Mouse (Mus musculus): ENCODE results near the gene Gfod1. TPM values are rescaled to one million over a fixed set of nuclear protein-coding genes. Genes with fewer than 3 reads are reported as not detected.

Gene Gfod1
- total RNA-seq, 1 experiment from 2014 or later: 8.6 TPM

DNA sequence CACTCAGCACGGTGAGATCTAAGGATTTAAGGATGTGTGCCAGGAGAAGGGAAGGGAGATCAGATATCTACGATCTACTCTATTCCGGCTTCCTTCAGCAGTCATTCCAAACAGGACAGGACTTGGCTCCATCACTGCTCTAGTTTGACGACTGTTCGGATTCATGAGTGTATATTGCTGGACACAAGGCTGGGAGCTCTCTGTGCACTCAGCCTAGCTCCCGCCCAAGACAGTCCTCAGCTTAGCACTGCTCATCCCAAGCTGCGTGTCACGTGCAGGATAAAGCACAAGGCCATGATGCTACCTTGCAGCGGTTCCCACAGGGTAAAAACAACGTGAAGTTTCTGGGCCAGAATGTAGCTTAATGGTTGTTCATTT lies 33.8 kb downstream of the Gfod1 start:
- no peak for ATAC-seq (replicated peaks in 1 of 2; ENCODE audit: insufficient read depth in 1 of 2, low FRiP score in 2 of 2, low TSS enrichment in 1 of 2, low read depth in 1 of 2, poor library complexity in 2 of 2, severe bottlenecking in 2 of 2)

DNA sequence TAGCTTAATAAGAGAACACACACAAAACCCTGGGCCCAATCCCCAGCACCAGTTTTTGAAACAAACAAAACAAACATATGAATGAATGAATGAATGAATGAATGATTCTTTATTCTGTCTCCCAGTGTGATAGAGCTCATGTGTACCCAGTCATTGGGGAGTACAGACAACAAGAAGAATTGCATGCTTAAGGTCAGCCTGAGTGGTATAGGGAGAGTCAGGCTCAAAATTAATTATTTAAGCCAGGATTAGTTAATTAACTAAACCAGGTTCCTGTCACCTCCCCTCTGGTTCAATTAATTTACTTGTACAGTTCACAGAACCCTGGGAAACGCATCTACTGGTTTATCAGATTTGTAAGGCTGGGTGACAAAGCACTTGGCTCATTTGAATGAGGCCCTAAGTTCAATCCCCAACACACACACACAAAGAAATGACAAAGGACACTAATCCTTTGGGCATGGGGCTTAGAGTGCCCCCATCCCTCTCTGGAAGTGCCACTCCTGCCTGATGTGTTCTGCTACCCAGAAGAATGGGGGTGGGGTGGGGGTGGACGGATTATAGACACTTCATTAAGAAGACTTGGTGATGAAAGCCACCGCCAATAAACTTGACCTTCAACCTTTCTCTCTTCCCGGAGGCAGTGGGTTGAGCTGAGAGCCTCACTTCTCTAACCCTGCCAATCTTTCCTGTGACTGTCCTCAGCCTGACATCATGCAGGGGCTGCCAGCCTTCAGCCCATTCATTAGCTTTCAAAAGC lies 34.3 kb downstream of the Gfod1 start:
- no peak for ATAC-seq (replicated peaks in 1 of 2; ENCODE audit: insufficient read depth in 1 of 2, low FRiP score in 2 of 2, low TSS enrichment in 1 of 2, low read depth in 1 of 2, poor library complexity in 2 of 2, severe bottlenecking in 2 of 2)

DNA sequence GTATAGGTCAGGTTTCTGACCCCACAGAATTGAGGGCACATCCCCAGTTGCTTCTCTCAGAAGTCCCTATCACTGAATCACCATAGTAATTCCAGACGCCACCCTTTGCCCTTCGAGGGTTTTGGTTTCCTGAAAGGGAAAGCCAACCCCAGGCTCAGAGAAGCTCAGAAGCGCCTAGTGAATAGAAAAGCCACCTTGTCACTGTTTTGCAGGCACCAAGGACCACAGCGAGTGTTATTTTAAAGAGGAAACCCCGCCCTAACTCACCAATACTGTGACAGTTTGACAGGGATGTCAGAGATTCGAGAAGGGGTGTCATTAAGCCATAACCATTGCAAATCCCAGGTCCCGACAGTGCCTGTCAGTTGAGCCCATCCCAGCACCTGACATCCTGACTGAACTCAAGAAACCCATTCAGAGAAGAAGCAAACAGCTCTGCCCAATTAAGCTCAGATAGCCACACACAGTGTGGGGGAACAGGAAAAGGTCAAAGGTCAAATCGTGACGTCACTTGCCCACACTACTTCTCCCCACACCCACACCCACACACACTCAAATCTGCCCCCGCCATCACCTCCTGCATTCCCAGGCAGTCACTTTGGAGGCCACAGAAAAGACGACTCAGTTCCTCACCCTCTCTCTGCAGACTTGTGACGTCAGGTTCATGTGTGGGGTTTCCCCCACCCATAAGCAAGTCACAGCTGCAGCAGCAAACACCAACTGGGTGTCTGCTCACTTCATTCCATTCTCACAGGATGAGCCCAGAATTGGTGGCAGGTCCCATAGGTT lies 35.2 kb downstream of the Gfod1 start:
- peak; percentile 51 to 63 for ATAC-seq (replicated peaks in 1 of 2; ENCODE audit: insufficient read depth in 1 of 2, low FRiP score in 2 of 2, low TSS enrichment in 1 of 2, low read depth in 1 of 2, poor library complexity in 2 of 2, severe bottlenecking in 2 of 2)

DNA sequence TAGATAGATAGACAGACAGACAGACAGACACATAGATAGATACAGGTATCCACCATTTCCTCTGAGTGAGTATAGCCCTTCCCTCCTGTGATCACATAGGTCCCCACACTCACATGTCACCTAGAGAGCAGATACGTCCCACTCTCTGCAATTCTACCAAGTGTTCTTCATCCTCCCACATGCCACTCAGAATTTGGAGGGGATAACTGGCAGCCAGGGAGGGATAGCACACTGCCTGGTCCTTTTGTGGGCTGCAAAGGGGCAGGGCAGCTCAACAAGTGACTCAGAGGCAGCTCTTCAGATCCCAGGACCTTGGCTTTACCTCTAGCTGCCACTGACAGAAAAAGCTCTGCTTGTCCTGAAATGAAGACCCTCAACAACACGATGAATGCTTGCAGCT lies 36.1 kb downstream of the Gfod1 start:
- no peak for ATAC-seq (replicated peaks in 1 of 2; ENCODE audit: insufficient read depth in 1 of 2, low FRiP score in 2 of 2, low TSS enrichment in 1 of 2, low read depth in 1 of 2, poor library complexity in 2 of 2, severe bottlenecking in 2 of 2)

DNA sequence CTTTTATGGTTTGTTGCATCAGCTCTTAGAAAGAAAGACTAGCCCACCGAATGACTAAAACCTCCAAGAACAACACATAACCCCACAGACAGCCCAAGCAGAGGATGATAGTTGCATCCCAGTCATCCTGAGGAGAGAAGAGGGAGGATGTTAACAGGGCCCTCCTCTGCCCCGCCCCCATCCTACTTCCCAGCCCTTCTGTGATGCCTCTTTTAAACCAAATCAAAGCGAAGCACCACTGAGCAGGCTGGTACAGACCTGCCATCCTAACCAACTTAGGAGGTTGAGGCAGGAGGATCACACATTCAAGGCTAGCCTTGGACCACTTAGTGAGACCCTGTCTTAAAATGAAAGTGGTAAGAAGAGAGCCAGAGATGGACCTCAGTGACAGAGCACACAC lies 36.8 kb downstream of the Gfod1 start:
- ATAC-seq (replicated peaks in 1 of 2; ENCODE audit: insufficient read depth in 1 of 2, low FRiP score in 2 of 2, low TSS enrichment in 1 of 2, low read depth in 1 of 2, poor library complexity in 2 of 2, severe bottlenecking in 2 of 2): no peak

DNA sequence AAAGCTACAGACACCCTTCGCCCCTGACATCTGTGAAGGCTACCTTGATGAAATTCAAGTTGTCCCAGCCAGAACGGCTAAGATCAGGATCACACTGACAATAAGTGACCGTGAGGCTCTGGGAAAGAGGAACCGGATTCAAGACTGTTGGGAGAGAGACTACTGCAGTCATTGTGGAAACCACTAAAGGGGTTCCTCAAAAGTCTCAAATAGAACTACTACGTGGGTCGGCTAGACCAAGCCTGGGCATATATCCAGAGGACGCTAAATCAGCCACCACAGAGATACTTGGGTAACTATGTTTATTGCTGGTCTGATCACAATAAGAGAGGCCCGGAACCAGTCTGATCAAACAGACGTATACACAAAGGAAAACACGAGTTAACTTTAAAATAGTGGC lies 37.6 kb downstream of the Gfod1 start:
- peak; percentile 77 for ATAC-seq (replicated peaks in 1 of 2; ENCODE audit: insufficient read depth in 1 of 2, low FRiP score in 2 of 2, low TSS enrichment in 1 of 2, low read depth in 1 of 2, poor library complexity in 2 of 2, severe bottlenecking in 2 of 2)

DNA sequence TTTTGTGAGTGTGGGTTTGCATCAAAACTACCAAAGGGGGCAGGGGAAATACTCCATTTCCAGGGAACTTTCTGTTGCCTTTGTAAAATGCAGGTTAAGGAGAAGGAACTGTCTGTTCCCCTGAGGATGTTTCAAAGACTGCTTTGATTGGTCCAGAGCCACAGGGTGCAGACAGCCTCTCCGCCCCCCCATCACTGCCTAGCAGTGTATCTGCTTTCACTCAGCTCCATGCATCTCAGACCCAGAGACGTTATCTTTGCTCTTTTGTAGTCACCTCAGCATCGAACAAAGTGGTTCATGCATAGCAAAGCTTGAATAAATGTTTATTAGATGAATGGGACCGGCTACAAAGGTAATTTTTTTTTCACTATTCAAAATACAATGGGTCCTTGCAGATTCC lies 38.9 kb downstream of the Gfod1 start:
- ATAC-seq (replicated peaks in 1 of 2; ENCODE audit: insufficient read depth in 1 of 2, low FRiP score in 2 of 2, low TSS enrichment in 1 of 2, low read depth in 1 of 2, poor library complexity in 2 of 2, severe bottlenecking in 2 of 2): no peak

DNA sequence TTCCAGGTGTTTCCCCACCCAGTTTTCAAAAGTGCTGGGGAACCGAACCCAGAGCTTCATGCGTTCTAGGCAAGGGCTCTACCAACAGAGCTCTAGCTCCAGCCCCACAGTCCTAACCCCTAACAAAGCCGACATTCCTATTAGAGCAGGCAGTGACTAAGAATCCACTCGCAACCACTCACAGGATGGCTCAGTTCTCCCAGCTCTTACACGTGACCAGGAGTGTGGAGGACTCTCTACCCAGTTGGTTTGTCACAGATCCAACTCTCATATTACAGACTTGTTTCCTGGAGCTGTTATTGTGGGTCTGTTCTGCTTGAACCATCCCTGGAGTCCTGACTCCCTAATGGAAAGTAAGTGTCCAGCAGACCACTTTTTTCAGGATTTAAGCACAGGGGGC lies 40.3 kb downstream of the Gfod1 start:
- ATAC-seq (replicated peaks in 1 of 2; ENCODE audit: insufficient read depth in 1 of 2, low FRiP score in 2 of 2, low TSS enrichment in 1 of 2, low read depth in 1 of 2, poor library complexity in 2 of 2, severe bottlenecking in 2 of 2): no peak

DNA sequence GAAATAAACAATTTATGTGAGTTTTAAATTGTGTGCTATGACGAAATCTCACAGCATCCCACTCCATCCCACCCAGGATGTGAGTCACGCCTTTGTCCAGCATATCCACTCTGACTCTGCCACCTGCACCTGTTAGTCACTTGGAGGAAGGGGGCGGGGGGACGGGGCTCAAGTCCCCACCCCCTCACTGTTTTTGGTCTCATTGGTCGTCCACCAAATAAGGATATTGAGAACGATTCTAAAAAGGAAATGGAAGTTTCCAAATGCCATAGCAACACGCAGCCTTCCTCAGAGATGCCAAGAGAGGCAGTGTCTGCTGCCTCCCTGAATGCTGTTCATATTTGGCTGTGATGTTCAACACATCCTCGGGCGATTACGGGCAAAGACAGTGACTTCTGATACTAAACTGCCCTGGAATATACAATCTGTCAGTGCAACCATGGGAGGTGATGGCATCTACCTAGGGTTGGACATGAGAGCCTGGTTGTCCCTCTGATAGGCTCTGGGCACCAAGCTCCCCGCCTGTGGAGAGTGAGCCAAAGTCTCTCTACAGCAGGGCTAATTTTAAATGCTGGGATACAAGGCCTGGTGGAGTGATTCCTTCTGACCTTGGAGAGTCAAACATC lies 41.7 kb downstream of the Gfod1 start:
- no peak for ATAC-seq (replicated peaks in 1 of 2; ENCODE audit: insufficient read depth in 1 of 2, low FRiP score in 2 of 2, low TSS enrichment in 1 of 2, low read depth in 1 of 2, poor library complexity in 2 of 2, severe bottlenecking in 2 of 2)

DNA sequence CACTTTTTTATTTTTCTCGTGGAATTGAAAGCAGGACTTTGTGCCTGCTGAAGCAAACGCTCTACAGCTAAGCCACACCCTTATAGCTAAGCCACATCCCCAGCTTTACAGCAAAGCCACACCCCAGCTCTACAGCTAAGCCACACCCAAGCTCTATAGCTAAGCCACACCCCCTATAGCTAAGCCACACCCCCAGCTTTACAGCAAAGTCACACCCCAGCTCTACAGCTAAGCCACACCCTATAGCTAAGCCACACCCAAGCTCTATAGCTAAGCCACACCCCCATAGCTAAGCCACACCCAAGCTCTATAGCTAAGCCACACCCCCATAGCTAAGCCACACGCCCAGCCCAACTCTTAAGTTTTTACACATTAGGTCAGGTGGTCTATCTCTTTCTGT lies 42.7 kb downstream of the Gfod1 start:
- peak; percentile 60 to 74 for ATAC-seq (replicated peaks in 1 of 2; ENCODE audit: insufficient read depth in 1 of 2, low FRiP score in 2 of 2, low TSS enrichment in 1 of 2, low read depth in 1 of 2, poor library complexity in 2 of 2, severe bottlenecking in 2 of 2)

DNA sequence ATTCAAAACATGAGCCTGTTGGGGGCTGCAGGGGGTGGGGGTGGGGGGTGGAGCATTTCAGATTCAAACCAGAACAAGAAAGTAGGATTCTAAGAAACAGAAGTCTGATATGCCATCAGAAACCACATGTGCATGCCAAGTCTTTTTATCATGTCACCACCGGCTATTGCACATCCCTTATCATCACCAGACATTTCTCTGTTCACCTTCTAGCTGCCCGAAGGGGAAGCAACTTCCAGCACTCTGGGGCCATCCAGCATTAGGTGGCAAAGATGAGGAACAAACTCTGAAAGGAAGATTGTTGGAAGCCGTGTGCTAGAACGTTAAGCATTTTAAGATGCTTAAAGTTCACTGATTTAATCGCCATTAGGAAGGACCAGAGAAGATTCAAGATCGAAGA lies 43.2 kb downstream of the Gfod1 start:
- peak; percentile 28 to 59; a peak in 1 of 4 replicates for ATAC-seq (replicated peaks in 1 of 2; ENCODE audit: insufficient read depth in 1 of 2, low FRiP score in 2 of 2, low TSS enrichment in 1 of 2, low read depth in 1 of 2, poor library complexity in 2 of 2, severe bottlenecking in 2 of 2)

DNA sequence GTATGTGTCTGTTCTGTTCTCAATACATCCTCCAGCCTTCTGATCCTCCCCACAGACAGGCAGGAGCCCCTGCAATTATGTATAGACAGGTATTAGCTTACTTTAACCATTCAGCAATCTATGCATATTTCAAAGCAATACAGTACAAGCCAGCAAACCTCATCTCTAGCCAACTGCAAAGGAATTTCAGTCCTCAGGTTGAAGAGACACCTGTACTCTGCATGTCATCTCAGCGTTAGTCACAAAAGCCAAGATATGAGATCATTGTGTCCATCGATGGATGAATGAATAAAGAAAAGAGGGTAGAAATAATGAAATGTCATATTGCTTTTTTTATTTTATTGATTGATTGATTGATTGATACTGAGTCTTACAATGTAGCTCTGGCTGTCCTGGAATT lies 47.5 kb downstream of the Gfod1 start:
- ATAC-seq (replicated peaks in 1 of 2; ENCODE audit: insufficient read depth in 1 of 2, low FRiP score in 2 of 2, low TSS enrichment in 1 of 2, low read depth in 1 of 2, poor library complexity in 2 of 2, severe bottlenecking in 2 of 2): no peak

DNA sequence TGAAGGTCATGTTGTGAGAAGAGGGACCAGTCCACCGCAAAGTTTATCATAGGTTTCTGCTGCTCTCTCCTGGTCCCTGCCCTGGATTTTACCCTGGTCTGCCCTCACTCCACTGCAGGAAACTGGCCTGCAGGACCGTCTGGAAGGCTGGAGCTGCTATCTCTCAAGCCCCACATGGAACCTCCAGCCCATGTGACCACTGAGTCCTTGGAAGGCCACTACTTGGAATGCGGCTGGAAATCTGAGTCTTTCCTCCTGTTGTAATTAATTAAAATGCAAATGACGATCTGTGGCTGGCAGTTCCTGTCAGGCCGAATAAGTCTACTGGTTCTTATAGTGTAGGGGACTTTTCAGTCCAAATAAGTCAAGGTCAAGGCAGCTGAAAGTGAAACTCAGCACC lies 50.4 kb downstream of the Gfod1 start:
- no peak for ATAC-seq (replicated peaks in 1 of 2; ENCODE audit: insufficient read depth in 1 of 2, low FRiP score in 2 of 2, low TSS enrichment in 1 of 2, low read depth in 1 of 2, poor library complexity in 2 of 2, severe bottlenecking in 2 of 2)

DNA sequence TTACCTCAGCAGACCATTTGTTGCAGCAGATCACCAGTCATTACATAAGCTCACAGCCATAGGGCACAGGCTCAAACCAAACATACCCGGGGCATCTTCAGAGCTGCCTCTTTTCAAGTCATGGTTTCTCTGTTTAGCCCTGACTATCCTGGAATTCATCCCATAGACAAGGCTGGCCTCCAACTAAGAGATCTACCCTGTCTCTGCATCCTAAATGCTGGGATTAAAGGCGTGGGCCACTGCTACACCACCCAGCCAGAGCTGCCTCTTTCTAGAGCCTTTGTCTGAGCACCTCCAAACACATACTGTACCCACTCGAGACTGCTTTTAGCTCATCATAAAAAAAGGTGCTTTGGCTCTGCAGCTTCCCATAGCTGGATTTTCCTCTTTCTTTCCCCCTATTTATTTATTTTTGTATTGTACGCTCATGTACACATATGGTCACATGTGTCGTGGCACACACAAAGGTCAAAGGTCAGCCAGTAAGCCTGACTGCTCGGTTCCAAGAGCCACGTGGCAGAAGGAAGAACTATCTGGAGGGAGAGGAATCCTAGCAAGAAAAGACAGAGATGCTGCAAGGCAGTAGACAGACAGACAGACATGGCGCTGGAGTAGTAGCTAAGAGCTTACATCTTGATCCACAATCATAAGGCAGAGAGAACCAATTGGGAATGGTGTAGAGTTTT lies 51.7 kb downstream of the Gfod1 start:
- no peak for ATAC-seq (replicated peaks in 1 of 2; ENCODE audit: insufficient read depth in 1 of 2, low FRiP score in 2 of 2, low TSS enrichment in 1 of 2, low read depth in 1 of 2, poor library complexity in 2 of 2, severe bottlenecking in 2 of 2)

DNA sequence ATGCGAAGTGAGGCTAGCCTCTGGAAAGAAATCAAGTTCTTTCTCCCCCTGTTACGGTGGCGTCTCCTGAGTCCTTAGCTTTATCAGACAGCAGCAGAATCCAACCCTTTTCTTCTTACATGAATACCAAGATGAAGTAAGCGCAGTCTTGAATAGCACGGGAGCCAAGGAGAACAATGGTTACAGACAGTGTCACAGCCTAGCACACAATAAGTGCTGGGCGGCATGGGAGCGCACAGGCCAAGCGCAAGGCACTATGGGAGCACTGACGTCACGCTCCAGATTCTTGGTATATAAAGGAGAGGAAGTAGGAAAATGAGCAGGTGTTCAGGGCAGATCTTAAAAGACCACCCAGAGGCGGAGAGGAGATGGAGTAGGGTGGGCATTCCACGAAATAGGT lies 52.6 kb downstream of the Gfod1 start:
- ATAC-seq (replicated peaks in 1 of 2; ENCODE audit: insufficient read depth in 1 of 2, low FRiP score in 2 of 2, low TSS enrichment in 1 of 2, low read depth in 1 of 2, poor library complexity in 2 of 2, severe bottlenecking in 2 of 2): no peak

DNA sequence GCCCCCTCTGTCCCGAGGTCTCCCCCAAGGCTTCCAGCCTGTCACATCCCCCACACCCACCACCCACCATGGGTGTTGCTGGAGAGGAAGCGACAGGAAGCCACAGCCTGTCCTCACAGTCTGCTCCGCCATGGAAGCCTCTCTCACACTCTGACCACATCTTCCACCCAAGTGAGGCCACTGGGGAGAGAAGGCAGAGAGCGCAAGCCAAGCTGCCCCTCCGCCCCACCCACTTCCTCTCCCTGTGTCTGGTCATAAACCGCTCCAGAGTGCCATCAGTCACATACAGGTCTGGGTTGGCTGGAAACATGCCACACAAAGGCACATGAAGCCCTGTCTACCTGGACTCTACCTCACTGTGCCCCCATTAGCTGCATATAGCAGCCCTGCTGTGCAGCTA lies 53.3 kb downstream of the Gfod1 start:
- ATAC-seq (replicated peaks in 1 of 2; ENCODE audit: insufficient read depth in 1 of 2, low FRiP score in 2 of 2, low TSS enrichment in 1 of 2, low read depth in 1 of 2, poor library complexity in 2 of 2, severe bottlenecking in 2 of 2): peak; percentile 93

DNA sequence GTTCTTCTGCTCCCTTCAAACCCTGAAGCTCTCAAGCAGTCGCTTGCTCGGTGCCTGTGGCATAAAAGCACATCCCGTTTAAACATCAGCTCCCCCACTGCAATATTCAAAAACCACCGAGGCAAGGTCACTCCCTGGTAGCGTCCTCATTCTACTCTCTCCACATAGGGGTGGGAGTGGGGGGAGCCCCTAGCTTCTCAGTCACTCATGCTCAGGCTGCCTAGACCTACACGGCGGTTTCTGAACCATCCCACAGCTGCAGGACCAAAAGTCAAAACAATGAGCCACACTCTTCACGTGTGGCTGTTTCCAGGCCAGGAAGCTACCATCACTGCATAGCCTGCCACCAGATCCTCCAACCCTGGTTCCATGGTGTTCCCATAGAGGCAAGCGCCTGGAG lies 53.9 kb downstream of the Gfod1 start:
- peak in 1 of 2 experiments; percentile 6; a peak in 1 of 4 replicates for ATAC-seq (replicated peaks in 1 of 2; ENCODE audit: insufficient read depth in 1 of 2, low FRiP score in 2 of 2, low TSS enrichment in 1 of 2, low read depth in 1 of 2, poor library complexity in 2 of 2, severe bottlenecking in 2 of 2)

DNA sequence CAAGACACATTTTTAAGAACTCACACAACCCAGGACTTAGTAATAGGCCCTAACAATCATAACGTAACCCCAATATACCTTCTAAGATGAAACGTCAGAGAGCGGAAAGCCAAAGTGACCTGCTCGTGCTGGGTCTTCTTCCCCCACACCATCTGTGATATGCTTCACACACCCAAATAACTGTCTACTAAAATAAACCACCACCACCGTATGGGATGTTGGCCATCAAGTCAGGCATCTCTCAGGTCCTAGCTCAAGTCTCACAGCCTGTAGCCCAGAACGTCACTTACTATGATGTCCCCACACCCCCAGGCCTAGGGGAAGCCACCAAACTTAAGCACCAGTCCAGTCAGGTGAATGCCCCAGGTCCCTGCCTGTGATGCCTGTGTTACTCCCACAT lies 55.6 kb downstream of the Gfod1 start:
- no peak for ATAC-seq (replicated peaks in 1 of 2; ENCODE audit: insufficient read depth in 1 of 2, low FRiP score in 2 of 2, low TSS enrichment in 1 of 2, low read depth in 1 of 2, poor library complexity in 2 of 2, severe bottlenecking in 2 of 2)

Data from hematopoietic stem cell, adult 5-6 weeks (primary cell).